Mouse (Mus musculus): ENCODE results near the gene Hsd17b7.

- TF ChIP-seq CTCF (IDR thresholded peaks at IDR 0.05) = no peak
- no peak for TF ChIP-seq EP300 (IDR thresholded peaks at IDR 0.05)
Measured at GRCm38 (mm10) chr1:169953106-169953505, 15.9 kb downstream of the Hsd17b7 start.

Data from lung, postnatal 0 days (tissue).